In genomic region chr7:46838104-46838671, GRCm38 (mm10) we compare ENCODE assay signal across 10 mouse cellular contexts. TPM values are rescaled to one million over a fixed set of nuclear protein-coding genes. Genes with fewer than 3 reads are reported as not detected.
DNase-seq lines count a peak whose midpoint lies in the region; ATAC-seq lines count a peak whose summit lies in the region.
"Had no signal": no experiment of that assay in that cellular context is flagged by ENCODE, and none has a peak within 500 bp of the region (broad histone marks: within the 10 kb centered on the region; RNA-seq: fewer than 3 reads in every experiment).

No protein-coding gene starts in this region.

- no peak overlapping the region for H3K9ac ChIP-seq in midbrain, embryonic 16.5 days (ENCODE audit: low read depth, low read length)

- 1% methylated on average over 8 of the region's 9 CpGs for WGBS in midbrain, embryonic 16.5 days

- peak overlapping the region; percentile 94 for H3K27ac ChIP-seq in brown adipose tissue, adult 24 weeks (replicated peaks; ENCODE audit: low read depth, low read length)
- peak overlapping the region; percentile 51 for H3K27ac ChIP-seq in midbrain, embryonic 16.5 days (ENCODE audit: low read length)

- no peaks in the 10 kb centered on the region for H3K9me3 ChIP-seq in midbrain, embryonic 16.5 days (replicated peaks; ENCODE audit: control insufficient read depth, low read length, poor library complexity, severe bottlenecking)

- peak overlapping the region; percentile 21 for H3K4me2 ChIP-seq in midbrain, embryonic 16.5 days (ENCODE audit: low read length)

- peak overlapping the region; percentile 27; the same call in 1 of the 2 replicates for H3K4me3 ChIP-seq in brown adipose tissue, adult 24 weeks (ENCODE audit: insufficient read depth, low read depth, low read length)
- H3K4me3 ChIP-seq in midbrain, embryonic 16.5 days (ENCODE audit: low read depth, low read length), result no peak overlapping the region

- peak; percentile 34 for DNase-seq in cerebellum, adult 9-10 months
- DNase-seq in cerebellum, postnatal 4 days (ENCODE audit: low spot score in 2 of 2), result no peak
- peak; percentile 31 to 43 for DNase-seq in gastrocnemius, postnatal 4 days (ENCODE audit: low spot score in 2 of 2)
- peak; percentile 57 for DNase-seq in induced T-regulatory cell, adult 2 months (ENCODE audit: low read depth)
- DNase-seq in liver, result peak; percentile 54
- DNase-seq in thymus, postnatal 4 days, result peak; percentile 37

- peaks cover 18% of the 10 kb centered on the region; the same call in 1 of the 2 replicates for H3K4me1 ChIP-seq in brown adipose tissue, adult 24 weeks (ENCODE audit: control insufficient read depth, insufficient read depth, insufficient read length, low read length)
- peaks cover 9% of the 10 kb centered on the region for H3K4me1 ChIP-seq in midbrain, embryonic 16.5 days (ENCODE audit: control insufficient read depth, insufficient read depth, low read length)

- no peaks in the 10 kb centered on the region for H3K36me3 ChIP-seq in midbrain, embryonic 16.5 days (ENCODE audit: control insufficient read depth, insufficient read depth, low read length)

- ATAC-seq in midbrain, embryonic 16.5 days, result peak; percentile 46

- no peaks in the 10 kb centered on the region for H3K27me3 ChIP-seq in midbrain, embryonic 16.5 days (ENCODE audit: control insufficient read depth, insufficient read depth, low read depth, low read length)
- H3K27me3 ChIP-seq: CH12.LX had no signal

RNA-seq across cellular contexts. Expression of gene Ldha, which starts 3.1 kb away (rescaled TPM):
- 1,796 and 2,267 TPM in 2 replicates for polyA plus RNA-seq in brown adipose tissue, adult 24 weeks (2012; ENCODE audit: insufficient read depth, insufficient read length, missing spikeins)
- total RNA-seq in gastrocnemius, postnatal 4 days (2021), result 1,000 to 10,000 TPM; 1,563 to 1,575 TPM
- polyA plus RNA-seq in midbrain, embryonic 16.5 days (2015; fragmentation: Nextera tagmentation; extraction: Ambion mirVana), result 596 and 701 TPM in 2 replicates

RNA-seq across cellular contexts. Expression of gene Ldhc, which starts 22.8 kb away (rescaled TPM):
- not detected in 2 replicates for polyA plus RNA-seq in brown adipose tissue, adult 24 weeks (2012; ENCODE audit: insufficient read depth, insufficient read length, missing spikeins)
- total RNA-seq in gastrocnemius, postnatal 4 days (2021), result not detected
- polyA plus RNA-seq in midbrain, embryonic 16.5 days (2015; fragmentation: Nextera tagmentation; extraction: Ambion mirVana), result 0.33 and 0.46 TPM in 2 replicates
- total RNA-seq: CH12.LX had no signal
- polyA plus RNA-seq: large intestine, adult 2 months had no signal

RNA-seq across cellular contexts. Expression of gene Gtf2h1, which starts 42.3 kb away (rescaled TPM):
- polyA plus RNA-seq in brown adipose tissue, adult 24 weeks (2012; ENCODE audit: insufficient read depth, insufficient read length, missing spikeins), result 17.6 and 24.3 TPM in 2 replicates
- 10 to 100 TPM; 31.0 to 40.2 TPM for total RNA-seq in gastrocnemius, postnatal 4 days (2021)
- polyA plus RNA-seq in midbrain, embryonic 16.5 days (2015; fragmentation: Nextera tagmentation; extraction: Ambion mirVana), result 40.9 and 46.8 TPM in 2 replicates

RNA-seq across cellular contexts. Expression of gene Hps5, which starts 42.3 kb away (rescaled TPM):
- polyA plus RNA-seq in brown adipose tissue, adult 24 weeks (2012; ENCODE audit: insufficient read depth, insufficient read length, missing spikeins), result 11.9 and 13.5 TPM in 2 replicates
- 10 to 100 TPM; 14.8 to 18.4 TPM for total RNA-seq in gastrocnemius, postnatal 4 days (2021)
- 11.1 and 14.0 TPM in 2 replicates for polyA plus RNA-seq in midbrain, embryonic 16.5 days (2015; fragmentation: Nextera tagmentation; extraction: Ambion mirVana)

Comparison
In these comparisons a context has a peak if more than half of its experiments do, and no peak if none do; other contexts are left out.
1. DNase-seq: peak in cerebellum, adult 9-10 months (single experiment), gastrocnemius, postnatal 4 days (2 of 2), induced T-regulatory cell, adult 2 months (single experiment), liver (single experiment) and thymus, postnatal 4 days (single experiment); none in cerebellum, postnatal 4 days (0 of 2).